Mouse (Mus musculus) intestine, embryonic 14.5 days (tissue): ENCODE results near the gene Aig1. TPM values are rescaled to one million over a fixed set of nuclear protein-coding genes. Genes with fewer than 3 reads are reported as not detected.

Experiments used
- ATAC-seq: fragments of 200-750 bp; cut with Nextera tagmentation; replicated peaks from 2 replicates; pipeline ENCODE4 v1.8.0; 2017; ENCODE audit warnings: low read depth, moderate number of reproducible peaks, moderate TSS enrichment, moderate library complexity; ENCODE audit not compliant: low FRiP score, low TSS enrichment
- DNase-seq: peaks from one replicate; pipeline ENCODE4 v3.0.0-alpha.2; 2018; ENCODE audit warnings: low spot score
- H3K27ac ChIP-seq: fragments of 300-500 bp; sonication (generic); 2 replicates; pipeline ENCODE4 v1.5.1; 2014; ENCODE audit warnings: low read depth, mild to moderate bottlenecking, control low read depth
- H3K27me3 ChIP-seq: fragments of 300-500 bp; sonication (generic); replicated peaks from 2 replicates; pipeline ENCODE4 v1.6.1; 2014; ENCODE audit warnings: low read length, control low read depth; ENCODE audit not compliant: control insufficient read depth, insufficient read depth
- H3K36me3 ChIP-seq: fragments of 300-500 bp; sonication (generic); 2 replicates; pipeline ENCODE4 v1.6.1; 2014; ENCODE audit warnings: low read length, control low read depth; ENCODE audit not compliant: control insufficient read depth, insufficient read depth
- H3K4me1 ChIP-seq: fragments of 300-500 bp; sonication (generic); replicated peaks from 2 replicates; pipeline ENCODE4 v1.6.1; 2014; ENCODE audit warnings: low read length, control low read depth, mixed read lengths; ENCODE audit not compliant: control insufficient read depth, insufficient read depth
- H3K4me2 ChIP-seq: fragments of 300-500 bp; sonication (generic); 2 replicates; pipeline ENCODE4 v1.6.1; 2014; ENCODE audit warnings: low read length
- H3K4me3 ChIP-seq: fragments of 300-500 bp; sonication (generic); 2 replicates; pipeline ENCODE4 v1.5.1; 2014; ENCODE audit warnings: low read depth, low read length, control low read depth, mixed read lengths
- H3K9ac ChIP-seq: fragments of 300-500 bp; sonication (generic); 2 replicates; pipeline ENCODE4 v1.6.1; 2014; ENCODE audit warnings: mild to moderate bottlenecking, low read length
- H3K9me3 ChIP-seq: fragments of 300-500 bp; sonication (generic); 2 replicates; pipeline ENCODE4 v1.6.1; 2016; ENCODE audit warnings: low read length, control low read depth; ENCODE audit not compliant: control insufficient read depth
- WGBS: fragments of 180-500 bp; shearing (Covaris S2); extraction: QIAGEN DNeasy Blood & Tissue Kit; methylation state at CpG from one replicate; pipeline ENCODE4 v1.1.7; 2014; 5-methylcytosine and 5-hydroxymethylcytosine counted together
- polyA plus RNA-seq: library from polyadenylated mRNA; unstranded; fragments of >200 nt; fragmentation: Nextera tagmentation; extraction: Ambion mirVana; gene quantifications from 2 replicates; pipeline ENCODE4 v1.2.1, GENCODE M21; 2014

Gene Aig1
- polyA plus RNA-seq, 1 experiment from 2014 or later: 69.6 TPM

DNA sequence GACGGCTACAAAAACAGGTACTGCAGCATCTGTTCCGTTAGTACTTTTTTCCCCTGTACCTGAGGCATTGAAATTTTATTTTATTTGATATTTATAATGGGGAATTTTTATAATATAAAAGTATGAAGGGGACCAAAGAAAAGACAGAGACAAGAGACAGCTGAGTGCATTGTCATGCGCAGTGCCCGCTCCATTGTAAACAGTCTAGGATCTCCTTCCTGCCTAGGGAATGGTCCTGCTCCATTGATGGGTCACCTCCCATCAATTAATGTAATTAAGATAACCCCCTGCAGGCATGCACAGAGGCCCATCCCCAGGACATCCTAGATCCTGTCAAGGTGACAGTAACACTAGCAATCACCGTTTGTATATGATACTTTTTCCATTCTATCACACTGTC lies 178.0 kb downstream of the Aig1 start:
- Histone ChIP-seq H3K9me3 (no peaks in the 10 kb centered on the region), H3K9ac (no peak overlapping the region), H3K27me3 (no peaks in the 10 kb centered on the region), H3K4me3 (no peak overlapping the region), H3K4me1 (no peaks in the 10 kb centered on the region), H3K36me3 (no peaks in the 10 kb centered on the region), H3K4me2 (no peak overlapping the region), H3K27ac (no peak overlapping the region)
- 87% methylated on average over 5 of the region's 5 CpGs for WGBS
- ATAC-seq (no peak), DNase-seq (no peak)

DNA sequence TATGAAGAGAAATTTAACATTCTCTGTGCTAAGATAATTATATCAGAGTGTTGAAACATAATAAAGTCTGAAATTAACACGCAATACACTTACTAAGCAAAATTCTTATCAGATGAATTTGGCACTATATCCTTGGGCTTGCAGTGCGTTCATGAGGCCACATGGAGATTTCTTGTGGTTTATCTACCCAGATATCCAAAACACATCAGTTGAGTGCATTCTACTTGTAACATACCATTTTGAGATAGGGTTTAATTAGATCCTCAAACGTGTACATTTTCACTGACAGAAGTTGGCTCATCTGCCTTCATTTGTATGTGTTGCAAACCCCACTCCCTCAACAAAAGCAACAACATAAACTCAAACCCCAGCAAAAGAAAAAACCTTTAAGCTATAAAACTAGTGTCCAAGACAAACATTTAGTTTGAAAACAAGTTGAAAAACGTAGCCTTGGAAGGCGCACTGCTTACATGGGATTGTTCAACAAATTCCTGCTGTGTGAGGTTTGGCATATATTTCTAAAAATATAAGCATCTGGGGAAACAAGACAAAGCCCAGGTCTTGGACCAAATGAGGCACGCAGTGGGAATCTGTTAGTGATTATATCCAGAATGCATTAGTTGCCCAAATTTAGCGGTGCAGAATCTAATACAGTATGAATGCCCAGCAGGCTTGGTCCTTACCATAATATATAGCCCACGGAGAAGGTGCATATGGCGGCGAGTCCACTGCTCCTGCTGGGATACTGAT lies 178.8 kb downstream of the Aig1 start:
- Histone ChIP-seq H3K27me3 (no peaks in the 10 kb centered on the region), H3K9ac (no peak overlapping the region), H3K9me3 (no peaks in the 10 kb centered on the region), H3K4me3 (no peak overlapping the region), H3K4me2 (no peak overlapping the region), H3K4me1 (no peaks in the 10 kb centered on the region), H3K36me3 (no peaks in the 10 kb centered on the region), H3K27ac (no peak overlapping the region)
- ATAC-seq (no peak), DNase-seq (no peak)
- 94% methylated on average over 10 of the region's 10 CpGs for WGBS

DNA sequence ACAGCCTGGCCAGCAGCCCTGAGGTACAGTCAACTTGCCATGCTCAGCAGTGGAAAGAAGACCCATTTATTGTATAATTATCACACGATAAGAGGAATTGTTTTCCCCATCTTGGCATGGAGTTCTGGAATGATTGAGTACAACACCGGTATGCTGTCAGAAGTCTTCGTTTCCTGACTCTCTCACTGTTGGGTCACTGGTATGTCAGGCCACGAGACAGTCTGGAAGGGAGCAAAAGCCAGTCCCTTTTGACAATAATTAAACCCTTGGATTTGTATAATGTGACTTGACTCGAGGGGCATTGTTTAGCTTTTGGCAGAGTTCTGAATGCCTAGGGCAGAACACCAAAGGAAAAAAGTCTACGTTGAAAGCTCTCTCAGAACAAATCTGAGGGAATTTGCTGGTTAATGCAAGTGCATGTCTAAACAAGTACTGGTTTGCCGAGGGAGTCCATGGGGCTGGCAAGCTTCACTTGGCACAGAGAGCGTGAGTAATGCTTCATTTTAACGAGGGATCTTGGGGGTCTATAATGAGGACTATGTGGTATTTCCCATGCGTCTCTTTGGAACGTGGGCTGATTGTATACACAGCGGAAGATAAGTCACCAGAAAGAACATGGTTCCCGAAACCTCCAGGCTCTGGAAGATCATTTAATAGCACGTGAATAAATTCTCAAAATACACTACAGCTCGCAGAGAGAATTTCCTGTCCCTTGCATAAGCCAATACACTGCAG lies 180.2 kb downstream of the Aig1 start:
- Histone ChIP-seq H3K4me3 (no peak overlapping the region), H3K27ac (no peak overlapping the region), H3K9ac (no peak overlapping the region), H3K4me2 (no peak overlapping the region), H3K36me3 (no peaks in the 10 kb centered on the region), H3K27me3 (no peaks in the 10 kb centered on the region), H3K9me3 (no peaks in the 10 kb centered on the region), H3K4me1 (no peaks in the 10 kb centered on the region)
- ATAC-seq: no peak
- DNase-seq: no peak
- WGBS: 49% methylated on average over 15 of the region's 15 CpGs

DNA sequence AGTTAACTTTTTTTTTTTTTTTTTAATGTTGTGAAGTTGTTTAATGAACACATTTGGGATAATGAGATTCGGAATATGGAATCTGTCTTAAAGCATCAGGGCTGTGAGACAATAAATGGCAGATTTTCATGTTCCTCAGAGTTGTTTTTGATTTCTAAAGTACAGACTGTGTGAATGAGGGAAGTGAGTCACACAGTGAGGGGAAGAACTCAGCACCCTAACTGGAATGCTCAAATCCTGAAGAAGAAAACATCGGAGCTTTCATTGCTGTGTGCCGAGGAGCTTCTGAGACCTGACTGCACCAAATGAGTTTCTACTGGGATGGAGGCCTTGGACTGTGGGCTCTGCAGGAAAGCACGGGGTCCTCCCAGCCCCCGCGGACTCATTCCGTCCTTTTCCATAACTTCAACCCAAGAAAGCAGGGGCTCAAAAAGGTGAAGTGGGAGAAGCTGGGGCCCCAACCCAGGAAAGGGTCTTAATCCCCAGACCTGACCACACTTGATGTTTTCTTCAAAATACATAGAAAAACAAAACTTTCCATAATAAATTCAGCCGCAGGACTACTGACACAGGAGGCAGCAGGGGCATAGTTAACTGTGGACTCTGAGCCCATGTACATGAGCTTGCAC lies 181.5 kb downstream of the Aig1 start:
- ATAC-seq (no peak), DNase-seq (no peak)
- Histone ChIP-seq H3K27me3 (no peaks in the 10 kb centered on the region), H3K4me1 (no peaks in the 10 kb centered on the region), H3K9me3 (no peaks in the 10 kb centered on the region), H3K4me2 (no peak overlapping the region), H3K9ac (no peak overlapping the region), H3K27ac (no peak overlapping the region), H3K4me3 (no peak overlapping the region), H3K36me3 (no peaks in the 10 kb centered on the region)
- WGBS: 93% methylated on average over 8 of the region's 8 CpGs

DNA sequence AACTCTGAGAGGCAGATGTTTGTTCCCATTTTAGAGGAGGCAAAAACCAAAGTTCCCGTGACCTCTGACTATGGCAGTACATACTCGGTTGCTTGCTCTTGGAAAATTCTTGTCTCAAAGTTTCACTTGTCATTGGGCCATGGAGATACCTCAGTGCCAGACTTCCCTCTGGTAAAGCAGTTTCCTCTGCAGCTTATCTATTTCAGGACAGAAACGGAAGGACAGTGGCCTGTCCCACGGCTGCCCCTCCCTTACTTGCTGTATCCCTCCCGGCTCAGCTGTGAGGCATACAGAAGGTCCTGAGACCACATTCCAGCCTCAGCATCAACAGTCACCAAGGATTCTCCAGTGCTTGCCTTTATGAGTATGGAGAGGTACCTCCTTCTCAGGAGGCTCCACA lies 182.7 kb downstream of the Aig1 start:
- H3K4me2 ChIP-seq: no peak overlapping the region
- WGBS: 79% methylated on average over 5 of the region's 5 CpGs
- no peaks in the 10 kb centered on the region for H3K27me3 ChIP-seq
- H3K4me1 ChIP-seq: no peaks in the 10 kb centered on the region
- ATAC-seq (no peak), DNase-seq (no peak)
- H3K27ac ChIP-seq: no peak overlapping the region
- no peak overlapping the region for H3K9ac ChIP-seq
- no peaks in the 10 kb centered on the region for H3K36me3 ChIP-seq
- no peak overlapping the region for H3K4me3 ChIP-seq
- H3K9me3 ChIP-seq: no peaks in the 10 kb centered on the region

DNA sequence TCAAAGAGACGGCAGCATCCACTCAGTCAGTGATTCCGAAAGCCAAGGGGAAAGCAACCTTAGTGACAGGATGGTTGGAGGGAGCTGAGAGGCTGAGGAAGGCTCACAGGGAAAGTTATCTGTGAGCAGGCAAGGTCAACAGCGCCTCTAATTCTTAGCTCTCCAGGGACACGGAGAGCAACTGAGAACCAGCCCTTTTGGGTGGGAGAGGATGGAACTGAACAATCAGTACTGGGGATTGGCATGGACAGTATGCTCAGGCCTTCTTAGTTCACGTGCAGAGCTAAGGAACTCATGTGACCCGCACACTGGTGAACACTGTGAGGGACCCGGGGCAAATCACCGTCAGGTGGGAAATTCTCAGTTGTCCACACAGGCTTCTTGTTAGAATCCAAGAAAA lies 183.4 kb downstream of the Aig1 start:
- no peak overlapping the region for H3K4me2 ChIP-seq
- H3K27me3 ChIP-seq: no peaks in the 10 kb centered on the region
- H3K4me1 ChIP-seq: no peaks in the 10 kb centered on the region
- no peaks in the 10 kb centered on the region for H3K36me3 ChIP-seq
- no peak overlapping the region for H3K27ac ChIP-seq
- H3K4me3 ChIP-seq: no peak overlapping the region
- WGBS: 89% methylated on average over 8 of the region's 8 CpGs
- no peak for ATAC-seq
- DNase-seq: no peak
- no peak overlapping the region for H3K9ac ChIP-seq
- H3K9me3 ChIP-seq: no peaks in the 10 kb centered on the region

DNA sequence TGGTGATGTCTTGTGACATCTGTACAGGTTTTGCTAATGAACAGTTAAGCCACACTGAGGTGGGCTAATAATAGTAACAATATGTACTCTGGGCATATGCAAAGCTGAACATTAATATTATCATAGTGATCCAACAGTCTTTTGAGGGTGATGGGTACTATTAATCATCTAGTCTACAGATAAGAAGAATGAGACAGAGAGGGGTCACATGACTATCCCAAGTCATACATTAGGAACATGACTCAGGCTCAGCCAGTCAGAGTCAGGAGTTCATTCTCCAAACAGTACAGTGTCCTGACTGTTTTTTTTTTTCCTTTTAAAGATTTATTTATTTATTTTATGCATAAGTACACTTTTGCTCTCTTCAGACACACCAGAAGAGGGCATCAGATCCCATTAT lies 184.3 kb downstream of the Aig1 start:
- H3K4me2 ChIP-seq: no peak overlapping the region

DNA sequence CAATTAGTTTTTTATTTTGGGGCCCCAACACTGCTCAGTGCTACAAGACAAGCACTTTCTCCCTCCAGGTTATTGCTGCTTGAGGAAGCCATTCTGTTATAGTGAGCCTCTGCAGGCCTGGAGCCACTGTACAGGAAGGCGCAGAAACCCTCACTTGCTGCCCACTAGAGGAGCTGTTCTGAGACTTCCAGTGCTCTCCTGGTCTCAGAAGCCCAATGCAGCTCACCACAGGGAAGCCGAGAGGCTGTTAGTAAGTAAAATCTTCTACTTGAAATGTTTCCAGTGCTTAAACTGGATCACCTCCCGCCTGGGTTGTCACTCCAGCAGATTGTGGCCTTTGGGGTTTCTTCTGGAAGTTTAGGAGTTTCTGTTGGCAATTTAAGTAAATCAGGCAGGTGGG lies 186.2 kb downstream of the Aig1 start:
- no peaks in the 10 kb centered on the region for H3K36me3 ChIP-seq
- H3K27ac ChIP-seq: no peak overlapping the region
- ATAC-seq (no peak), DNase-seq (no peak)
- no peaks in the 10 kb centered on the region for H3K27me3 ChIP-seq
- H3K4me1 ChIP-seq: no peaks in the 10 kb centered on the region
- no peak overlapping the region for H3K9ac ChIP-seq
- H3K9me3 ChIP-seq: no peaks in the 10 kb centered on the region
- no peak overlapping the region for H3K4me2 ChIP-seq
- WGBS: 57% methylated on average over 3 of the region's 3 CpGs
- no peak overlapping the region for H3K4me3 ChIP-seq

More for the DNA sequence above, 184.3 kb downstream of the Aig1 start:
- H3K36me3 ChIP-seq: no peaks in the 10 kb centered on the region
- H3K9me3 ChIP-seq: no peaks in the 10 kb centered on the region
- H3K4me3 ChIP-seq: no peak overlapping the region
- no peak overlapping the region for H3K27ac ChIP-seq
- H3K9ac ChIP-seq: no peak overlapping the region
- ATAC-seq: no peak
- H3K4me1 ChIP-seq: no peaks in the 10 kb centered on the region
- no peak for DNase-seq
- H3K27me3 ChIP-seq: no peaks in the 10 kb centered on the region
